Mouse (Mus musculus) liver, adult 2 months (tissue): ENCODE data around the gene Ubtd2. TPM values are rescaled to one million over a fixed set of nuclear protein-coding genes. Genes with fewer than 3 reads are reported as not detected.
A peak's percentile ranks its signal among the peaks of the same experiment; 100 is the strongest.

Experiments
- DNase-seq: peaks from one replicate; pipeline ENCODE4 v3.0.0-alpha.2; 2011; ENCODE audit warnings: low read depth, low spot score; ENCODE audit errors: extremely low read depth
- H3K27ac ChIP-seq: fragments of 200-500 bp; replicated peaks from 2 replicates; pipeline ENCODE4 v1.5.1; 2012; ENCODE audit warnings: low read depth, mild to moderate bottlenecking, control low read depth, inconsistent platforms, low read length; ENCODE audit not compliant: insufficient read depth
- H3K27me3 ChIP-seq: fragments of 200-500 bp; 2 replicates; pipeline ENCODE4 v1.6.1; 2012; ENCODE audit warnings: mild to moderate bottlenecking, moderate library complexity, low read length, inconsistent platforms; ENCODE audit not compliant: control insufficient read depth, insufficient read depth
- H3K36me3 ChIP-seq: fragments of 200-500 bp; 2 replicates; pipeline ENCODE4 v1.6.1; 2012; ENCODE audit warnings: low read length, inconsistent platforms; ENCODE audit not compliant: control insufficient read depth, insufficient read depth
- H3K4me1 ChIP-seq: fragments of 200-500 bp; 2 replicates; pipeline ENCODE4 v1.6.1; 2011; ENCODE audit warnings: low read length; ENCODE audit not compliant: control insufficient read depth, insufficient read depth
- H3K4me3 ChIP-seq: fragments of 200-500 bp; 2 replicates; pipeline ENCODE4 v1.5.1; 2011; ENCODE audit warnings: low read depth, mild to moderate bottlenecking, control low read depth, low read length, moderate library complexity; ENCODE audit not compliant: insufficient read depth
- H3K79me2 ChIP-seq: fragments of 200-500 bp; 2 replicates; pipeline ENCODE4 v1.6.1; 2012; ENCODE audit warnings: inconsistent platforms, mild to moderate bottlenecking, low read length, moderate library complexity; ENCODE audit not compliant: control insufficient read depth, insufficient read depth
- H3K9ac ChIP-seq: fragments of 200-500 bp; 2 replicates; pipeline ENCODE4 v1.6.1; 2012; ENCODE audit warnings: low read depth, mild to moderate bottlenecking, control low read depth, inconsistent platforms, low read length
- CTCF ChIP-seq: fragments of 200-500 bp; IDR thresholded peaks from 2 replicates; pipeline ENCODE4 v1.5.1; 2011; ENCODE audit warnings: low read depth, low read length, control low read depth
- POLR2A ChIP-seq: fragments of 200-500 bp; IDR thresholded peaks from 2 replicates; pipeline ENCODE4 v1.6.1; 2011; ENCODE audit warnings: low read length, control low read depth; ENCODE audit not compliant: insufficient read depth; ENCODE audit errors: extremely low read depth
- WGBS: fragments of 180-500 bp; shearing (Covaris S2); methylation state at CpG from one replicate; pipeline ENCODE4 v1.1.7; 2018; 5-methylcytosine and 5-hydroxymethylcytosine counted together
- polyA plus RNA-seq: library from polyadenylated mRNA; depleted of rRNA; stranded (reverse); fragments of >200 nt; gene quantifications from 2 replicates; pipeline ENCODE4 v1.2.3, GENCODE M21; 2012
- total RNA-seq: library from RNA; depleted of rRNA; stranded (reverse); fragments of >200 nt; gene quantifications from 2 replicates; pipeline ENCODE4 v1.2.3, GENCODE M21; 2014

Gene Ubtd2
- total and polyA plus RNA-seq, 2 experiments = 1.5 to 1.8 TPM

- Histone ChIP-seq H3K36me3 (no peaks in the 10 kb centered on the region), H3K27me3 (no peaks in the 10 kb centered on the region), H3K4me1 (no peaks in the 10 kb centered on the region), H3K4me3 (no peak overlapping the region), H3K79me2 (no peaks in the 10 kb centered on the region), H3K9ac (no peak overlapping the region), H3K27ac (no peak overlapping the region)
- no peak for TF ChIP-seq CTCF
- no peak for TF ChIP-seq POLR2A
- WGBS = 93% methylated on average over 4 of the region's 4 CpGs
- DNase-seq = no peak
Measured at GRCm38 (mm10) chr11:32424600-32424999, 30.6 kb upstream of the Ubtd2 start.

- Histone ChIP-seq H3K4me3 (no peak overlapping the region), H3K4me1 (no peaks in the 10 kb centered on the region), H3K27ac (no peak overlapping the region), H3K36me3 (no peaks in the 10 kb centered on the region), H3K27me3 (no peaks in the 10 kb centered on the region), H3K79me2 (no peaks in the 10 kb centered on the region), H3K9ac (no peak overlapping the region)
- no peak for DNase-seq
- TF ChIP-seq CTCF = no peak
- no peak for TF ChIP-seq POLR2A
- 89% methylated on average over 10 of the region's 10 CpGs for whole genome bisulfite sequencing
Measured at GRCm38 (mm10) chr11:32425043-32425658, 30.0 kb upstream of the Ubtd2 start.

GRCm38 (mm10) chr11:32427537-32427936, 27.6 kb upstream of the Ubtd2 start:
- no peak for TF ChIP-seq POLR2A
- no peak for TF ChIP-seq CTCF
- Histone ChIP-seq H3K4me1 (no peaks in the 10 kb centered on the region), H3K79me2 (no peaks in the 10 kb centered on the region), H3K36me3 (no peaks in the 10 kb centered on the region), H3K27me3 (no peaks in the 10 kb centered on the region), H3K9ac (no peak overlapping the region), H3K4me3 (no peak overlapping the region), H3K27ac (no peak overlapping the region)
- DNase-seq = no peak
- 78% methylated on average over 7 of the region's 7 CpGs for WGBS

- DNase-seq = peak; percentile 2
- 73% methylated on average over 6 of the region's 6 CpGs for WGBS
- H3K27ac ChIP-seq = no peak overlapping the region
- TF ChIP-seq CTCF = no peak
- no peak for TF ChIP-seq POLR2A
- H3K36me3 ChIP-seq = no peaks in the 10 kb centered on the region
- H3K4me3 ChIP-seq = no peak overlapping the region
- H3K27me3 ChIP-seq = no peaks in the 10 kb centered on the region
- no peaks in the 10 kb centered on the region for H3K79me2 ChIP-seq
- no peak overlapping the region for H3K9ac ChIP-seq
- H3K4me1 ChIP-seq = no peaks in the 10 kb centered on the region
Measured at GRCm38 (mm10) chr11:32435410-32436060, 19.6 kb upstream of the Ubtd2 start.

- H3K79me2 ChIP-seq = no peaks in the 10 kb centered on the region
- no peak overlapping the region for H3K9ac ChIP-seq
- no peak overlapping the region for H3K27ac ChIP-seq
- no peaks in the 10 kb centered on the region for H3K27me3 ChIP-seq
- no peak for DNase-seq
- no peaks in the 10 kb centered on the region for H3K4me1 ChIP-seq
- H3K36me3 ChIP-seq = no peaks in the 10 kb centered on the region
- TF ChIP-seq CTCF = no peak
- TF ChIP-seq POLR2A = no peak
- no peak overlapping the region for H3K4me3 ChIP-seq
- 81% methylated on average over 3 of the region's 3 CpGs for WGBS
Measured at GRCm38 (mm10) chr11:32442576-32442975, 12.6 kb upstream of the Ubtd2 start.

- no peaks in the 10 kb centered on the region for H3K4me1 ChIP-seq
- TF ChIP-seq POLR2A = no peak
- TF ChIP-seq CTCF = no peak
- WGBS = 67% methylated on average over 1 of the region's 1 CpGs
- no peaks in the 10 kb centered on the region for H3K79me2 ChIP-seq
- H3K27me3 ChIP-seq = no peaks in the 10 kb centered on the region
- no peak overlapping the region for H3K9ac ChIP-seq
- no peak for DNase-seq
- H3K4me3 ChIP-seq = no peak overlapping the region
- no peak overlapping the region for H3K27ac ChIP-seq
- H3K36me3 ChIP-seq = no peaks in the 10 kb centered on the region
Measured at GRCm38 (mm10) chr11:32444266-32444665, 10.9 kb upstream of the Ubtd2 start.
